Mouse (Mus musculus) intestine, embryonic 15.5 days (tissue): ENCODE measurements around the gene Etnk2. TPM values are rescaled to one million over a fixed set of nuclear protein-coding genes. Genes with fewer than 3 reads are reported as not detected.

Source experiments
- ATAC-seq: fragments of 200-750 bp; cut with Nextera tagmentation; 2 replicates; pipeline ENCODE4 v1.8.0; 2017; ENCODE audit warnings: moderate TSS enrichment, moderate library complexity
- H3K27ac ChIP-seq: fragments of 300-500 bp; sonication (generic); 2 replicates; pipeline ENCODE4 v1.5.1; 2015; ENCODE audit warnings: mild to moderate bottlenecking, inconsistent platforms
- H3K27me3 ChIP-seq: fragments of 300-500 bp; sonication (generic); replicated peaks from 2 replicates; pipeline ENCODE4 v1.6.1; 2015; ENCODE audit warnings: inconsistent platforms
- H3K36me3 ChIP-seq: fragments of 300-500 bp; sonication (generic); 2 replicates; pipeline ENCODE4 v1.6.1; 2015; ENCODE audit warnings: inconsistent platforms
- H3K4me1 ChIP-seq: fragments of 300-500 bp; sonication (generic); replicated peaks from 2 replicates; pipeline ENCODE4 v1.6.1; 2015; ENCODE audit warnings: inconsistent platforms
- H3K4me2 ChIP-seq: fragments of 300-500 bp; sonication (generic); replicated peaks from 2 replicates; pipeline ENCODE4 v1.6.1; 2015; ENCODE audit warnings: mild to moderate bottlenecking, inconsistent platforms
- H3K4me3 ChIP-seq: fragments of 300-500 bp; sonication (generic); replicated peaks from 2 replicates; pipeline ENCODE4 v1.5.1; 2015; ENCODE audit warnings: inconsistent platforms
- H3K9ac ChIP-seq: fragments of 300-500 bp; sonication (generic); 2 replicates; pipeline ENCODE4 v1.6.1; 2015; ENCODE audit warnings: inconsistent platforms
- H3K9me3 ChIP-seq: fragments of 300-500 bp; sonication (generic); 2 replicates; pipeline ENCODE4 v1.6.1; 2016; ENCODE audit warnings: inconsistent platforms
- WGBS: fragments of 180-500 bp; shearing (Covaris S2); methylation state at CpG from one replicate; pipeline ENCODE4 v1.1.7; 2015; 5-methylcytosine and 5-hydroxymethylcytosine counted together
- polyA plus RNA-seq: library from polyadenylated mRNA; unstranded; fragments of >200 nt; fragmentation: Nextera tagmentation; extraction: Ambion mirVana; gene quantifications from 2 replicates; pipeline ENCODE4 v1.2.1, GENCODE M21; 2015

Etnk2 gene
- polyA plus RNA-seq, 1 experiment from 2014 or later: 3.5 TPM

- ATAC-seq: no peak
- WGBS: 71% methylated on average over 4 of the region's 4 CpGs
- no peak overlapping the region for H3K4me3 ChIP-seq
- H3K27ac ChIP-seq: no peak overlapping the region
- no peaks in the 10 kb centered on the region for H3K27me3 ChIP-seq
- peaks cover 13% of the 10 kb centered on the region for H3K36me3 ChIP-seq
- H3K4me1 ChIP-seq: peaks cover 7% of the 10 kb centered on the region
- no peaks in the 10 kb centered on the region for H3K9me3 ChIP-seq
- no peak overlapping the region for H3K9ac ChIP-seq
- no peak overlapping the region for H3K4me2 ChIP-seq
These were observed 31.3 kb downstream of the Etnk2 start for GRCm38 (mm10) chr1:133394702-133395101.

DNA sequence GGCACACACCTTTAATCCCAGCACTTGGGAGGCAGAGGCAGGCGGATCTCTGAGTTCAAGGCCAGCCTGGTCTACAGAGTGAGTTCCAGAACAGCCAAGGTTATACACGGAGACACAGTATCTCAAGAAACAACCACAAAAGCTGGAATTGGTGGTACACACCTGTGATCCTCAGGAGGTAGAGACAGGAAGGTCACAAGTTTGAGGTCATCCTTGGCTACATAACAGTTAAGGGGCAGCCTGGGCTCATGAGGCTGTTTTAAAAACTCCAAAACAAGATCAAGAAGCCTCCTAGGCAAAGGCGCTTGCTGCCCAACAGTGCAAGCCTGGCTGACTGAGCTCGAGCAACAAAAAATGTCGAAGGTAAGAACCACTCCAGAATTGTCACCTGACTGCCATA lies 33.3 kb downstream of the Etnk2 start:
- Histone ChIP-seq H3K4me2 (no peak overlapping the region), H3K27ac (no peak overlapping the region), H3K9ac (no peak overlapping the region), H3K4me3 (no peak overlapping the region), H3K36me3 (peaks cover 6% of the 10 kb centered on the region), H3K27me3 (no peaks in the 10 kb centered on the region), H3K4me1 (peaks cover 7% of the 10 kb centered on the region), H3K9me3 (no peaks in the 10 kb centered on the region)
- no peak for ATAC-seq
- 94% methylated on average over 5 of the region's 5 CpGs for WGBS

- ATAC-seq: no peak
- Histone ChIP-seq H3K4me2 (no peak overlapping the region), H3K36me3 (peaks cover 3% of the 10 kb centered on the region; the same call in 1 of the 2 replicates), H3K4me1 (peaks cover 7% of the 10 kb centered on the region), H3K9me3 (no peaks in the 10 kb centered on the region), H3K4me3 (no peak overlapping the region), H3K27ac (0 out of 2 replicates have a peak overlapping the region, but pooled peaks have one; percentile 27), H3K27me3 (no peaks in the 10 kb centered on the region), H3K9ac (no peak overlapping the region)
- 83% methylated on average over 5 of the region's 5 CpGs for WGBS
These were observed 33.7 kb downstream of the Etnk2 start for GRCm38 (mm10) chr1:133397094-133397482.

- Histone ChIP-seq H3K27ac (0 out of 2 replicates have a peak overlapping the region, but pooled peaks have one; percentile 30), H3K9ac (peak overlapping the region; percentile 5; the same call in 1 of the 2 replicates), H3K4me1 (peaks cover 7% of the 10 kb centered on the region), H3K9me3 (no peaks in the 10 kb centered on the region), H3K36me3 (peaks cover 3% of the 10 kb centered on the region; the same call in 1 of the 2 replicates), H3K4me3 (no peak overlapping the region), H3K27me3 (no peaks in the 10 kb centered on the region), H3K4me2 (no peak overlapping the region)
- 32% methylated on average over 17 of the region's 17 CpGs for WGBS
- peak; percentile 37; the same call in 1 of the 2 replicates for ATAC-seq
These were observed 34.3 kb downstream of the Etnk2 start for GRCm38 (mm10) chr1:133397483-133398237.

DNA sequence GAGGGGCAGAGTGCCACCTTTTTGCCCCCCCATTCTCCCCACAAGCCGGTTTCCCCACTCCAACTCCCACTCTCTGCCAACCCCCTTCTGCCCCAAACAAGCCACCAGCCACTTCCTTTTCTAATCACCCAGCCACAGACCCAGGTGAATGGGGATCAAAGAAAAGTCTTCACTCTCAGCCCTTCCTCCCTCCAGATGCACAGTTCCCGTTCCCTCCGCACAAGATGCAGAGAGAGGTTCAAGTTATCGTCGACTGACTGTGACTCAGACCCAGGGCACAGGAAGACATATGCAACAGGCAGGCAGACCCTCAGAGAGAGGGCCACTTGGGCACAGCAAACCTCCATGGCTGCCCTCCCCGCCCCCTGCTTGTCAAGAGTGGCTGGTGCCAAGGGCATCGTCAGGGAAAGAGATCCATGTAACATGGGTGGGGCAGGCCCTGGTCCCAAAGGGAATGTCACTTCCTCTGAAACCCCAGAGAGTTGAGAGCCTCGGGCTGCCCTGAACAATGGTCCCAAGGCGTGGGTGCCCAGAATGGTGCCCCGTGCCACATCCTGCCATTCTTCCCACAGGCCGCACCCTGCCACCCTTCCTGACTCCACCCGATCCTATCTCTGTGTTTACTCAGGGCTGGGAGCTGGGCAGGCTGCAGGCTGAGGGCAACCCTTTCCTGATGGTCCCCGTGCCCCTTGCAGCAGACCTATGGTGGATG lies 36.8 kb downstream of the Etnk2 start:
- no peak overlapping the region for H3K4me2 ChIP-seq
- H3K4me3 ChIP-seq: no peak overlapping the region
- H3K27ac ChIP-seq: no peak overlapping the region
- ATAC-seq: no peak
- H3K27me3 ChIP-seq: no peaks in the 10 kb centered on the region
- H3K9me3 ChIP-seq: no peaks in the 10 kb centered on the region
- no peak overlapping the region for H3K9ac ChIP-seq
- H3K36me3 ChIP-seq: no peaks in the 10 kb centered on the region
- 73% methylated on average over 13 of the region's 13 CpGs for WGBS
- H3K4me1 ChIP-seq: peaks cover 7% of the 10 kb centered on the region

GRCm38 (mm10) chr1:133404005-133404404 lies 40.6 kb downstream of the Etnk2 start:
- H3K9me3 ChIP-seq: no peaks in the 10 kb centered on the region
- H3K27me3 ChIP-seq: no peaks in the 10 kb centered on the region
- H3K4me3 ChIP-seq: no peak overlapping the region
- no peak overlapping the region for H3K27ac ChIP-seq
- H3K36me3 ChIP-seq: no peaks in the 10 kb centered on the region
- 56% methylated on average over 4 of the region's 4 CpGs for WGBS
- H3K9ac ChIP-seq: no peak overlapping the region
- no peak for ATAC-seq
- H3K4me1 ChIP-seq: peaks cover 9% of the 10 kb centered on the region
- no peak overlapping the region for H3K4me2 ChIP-seq

DNA sequence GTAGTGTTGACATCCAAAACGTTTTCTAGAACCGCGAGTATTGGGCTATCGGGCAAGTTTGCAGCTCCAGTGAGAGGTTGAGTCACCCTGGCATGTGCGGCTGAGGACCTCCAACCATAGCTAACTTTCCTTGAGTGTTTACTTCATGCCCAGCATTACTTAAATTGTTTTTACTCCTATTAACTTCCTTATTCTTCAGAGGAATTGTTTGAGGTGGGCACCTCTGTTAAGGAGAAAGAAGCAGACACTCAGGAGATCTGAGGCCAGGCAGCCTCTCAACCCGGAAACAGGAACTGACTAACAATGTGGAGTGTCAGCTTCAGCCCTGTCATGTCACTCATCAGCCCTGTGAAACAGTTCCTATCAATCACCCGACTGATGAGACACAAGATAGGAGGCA lies 43.2 kb downstream of the Etnk2 start:
- no peaks in the 10 kb centered on the region for H3K27me3 ChIP-seq
- no peak overlapping the region for H3K27ac ChIP-seq
- H3K9me3 ChIP-seq: no peaks in the 10 kb centered on the region
- no peak overlapping the region for H3K4me3 ChIP-seq
- no peaks in the 10 kb centered on the region for H3K36me3 ChIP-seq
- WGBS: 83% methylated on average over 7 of the region's 7 CpGs
- no peak overlapping the region for H3K4me2 ChIP-seq
- ATAC-seq: no peak
- peaks cover 23% of the 10 kb centered on the region for H3K4me1 ChIP-seq
- H3K9ac ChIP-seq: no peak overlapping the region

GRCm38 (mm10) chr1:133407436-133407835 lies 44.1 kb downstream of the Etnk2 start:
- Histone ChIP-seq H3K4me1 (peaks cover 23% of the 10 kb centered on the region), H3K4me3 (no peak overlapping the region), H3K27ac (no peak overlapping the region), H3K9ac (no peak overlapping the region), H3K27me3 (no peaks in the 10 kb centered on the region), H3K9me3 (no peaks in the 10 kb centered on the region), H3K4me2 (no peak overlapping the region), H3K36me3 (no peaks in the 10 kb centered on the region)
- ATAC-seq: no peak
- WGBS: 59% methylated on average over 6 of the region's 6 CpGs

- Histone ChIP-seq H3K4me1 (peaks cover 32% of the 10 kb centered on the region), H3K27ac (no peak overlapping the region), H3K4me3 (no peak overlapping the region), H3K9me3 (no peaks in the 10 kb centered on the region), H3K27me3 (no peaks in the 10 kb centered on the region), H3K9ac (no peak overlapping the region), H3K36me3 (no peaks in the 10 kb centered on the region), H3K4me2 (no peak overlapping the region)
- no peak for ATAC-seq
- 66% methylated on average over 9 of the region's 9 CpGs for WGBS
These were observed 44.9 kb downstream of the Etnk2 start for GRCm38 (mm10) chr1:133408321-133408720.

DNA sequence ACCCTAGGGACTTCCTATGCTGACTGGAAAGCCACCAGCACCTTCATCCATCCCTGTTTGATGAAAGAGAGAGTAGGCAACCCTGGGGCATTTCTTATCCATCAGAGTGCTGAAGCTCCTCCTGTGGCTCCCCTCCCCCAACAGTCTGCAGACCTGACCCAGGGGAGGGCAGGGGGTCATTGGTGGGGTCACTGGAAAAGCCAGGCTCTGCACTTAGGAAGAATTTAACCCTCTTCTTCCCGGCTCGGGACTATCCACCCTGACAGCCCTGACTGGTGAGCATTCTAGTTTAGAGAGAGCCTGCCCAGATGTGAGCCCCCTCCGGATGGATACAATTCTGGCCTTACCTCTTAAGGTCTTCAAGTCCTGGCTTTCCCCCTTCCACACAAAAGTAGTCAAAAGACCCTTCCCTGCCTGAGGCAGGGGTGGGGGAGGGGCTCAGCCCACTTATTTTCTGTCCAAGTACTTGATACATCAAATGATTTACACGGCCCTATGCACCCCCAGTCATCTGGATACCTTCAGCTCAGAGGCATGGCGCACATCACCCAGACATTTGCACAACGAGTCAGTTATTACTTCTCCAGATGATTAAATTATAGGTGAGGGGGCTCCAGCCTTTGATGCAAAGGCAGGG lies 45.6 kb downstream of the Etnk2 start:
- Histone ChIP-seq H3K4me3 (no peak overlapping the region), H3K36me3 (no peaks in the 10 kb centered on the region), H3K27ac (no peak overlapping the region), H3K27me3 (no peaks in the 10 kb centered on the region), H3K4me1 (peaks cover 38% of the 10 kb centered on the region), H3K4me2 (no peak overlapping the region), H3K9ac (no peak overlapping the region), H3K9me3 (no peaks in the 10 kb centered on the region)
- ATAC-seq: no peak
- 23% methylated on average over 6 of the region's 6 CpGs for WGBS

- Histone ChIP-seq H3K4me2 (no peak overlapping the region), H3K36me3 (no peaks in the 10 kb centered on the region), H3K4me3 (no peak overlapping the region), H3K4me1 (peaks cover 46% of the 10 kb centered on the region), H3K27me3 (no peaks in the 10 kb centered on the region), H3K9ac (no peak overlapping the region), H3K9me3 (no peaks in the 10 kb centered on the region), H3K27ac (no peak overlapping the region)
- 58% methylated on average over 9 of the region's 9 CpGs for WGBS
- no peak for ATAC-seq
These were observed 46.4 kb downstream of the Etnk2 start for GRCm38 (mm10) chr1:133409786-133410185.

GRCm38 (mm10) chr1:133411506-133412147 lies 48.3 kb downstream of the Etnk2 start:
- 0 out of 2 replicates have a peak overlapping the region, but pooled peaks have one; percentile 44 for H3K27ac ChIP-seq
- no peak overlapping the region for H3K4me3 ChIP-seq
- no peak overlapping the region for H3K4me2 ChIP-seq
- H3K27me3 ChIP-seq: no peaks in the 10 kb centered on the region
- no peak for ATAC-seq
- no peaks in the 10 kb centered on the region for H3K9me3 ChIP-seq
- WGBS: 80% methylated on average over 8 of the region's 8 CpGs
- no peaks in the 10 kb centered on the region for H3K36me3 ChIP-seq
- peaks cover 57% of the 10 kb centered on the region for H3K4me1 ChIP-seq
- H3K9ac ChIP-seq: no peak overlapping the region
